Mouse (Mus musculus) ovary, adult 18-20 months (tissue): Measurements from ENCODE around the gene Rimklb.
"Not testable (repeated sequence)": the region's sequence is repeated elsewhere in the genome, so short reads cannot be mapped to it uniquely, and the experiment has no call there.

Experiments
- DNase-seq: peaks from one replicate; pipeline ENCODE4 v3.0.0; 2022; ENCODE audit warnings: low spot score, mixed read lengths

Gene Rimklb

DNA sequence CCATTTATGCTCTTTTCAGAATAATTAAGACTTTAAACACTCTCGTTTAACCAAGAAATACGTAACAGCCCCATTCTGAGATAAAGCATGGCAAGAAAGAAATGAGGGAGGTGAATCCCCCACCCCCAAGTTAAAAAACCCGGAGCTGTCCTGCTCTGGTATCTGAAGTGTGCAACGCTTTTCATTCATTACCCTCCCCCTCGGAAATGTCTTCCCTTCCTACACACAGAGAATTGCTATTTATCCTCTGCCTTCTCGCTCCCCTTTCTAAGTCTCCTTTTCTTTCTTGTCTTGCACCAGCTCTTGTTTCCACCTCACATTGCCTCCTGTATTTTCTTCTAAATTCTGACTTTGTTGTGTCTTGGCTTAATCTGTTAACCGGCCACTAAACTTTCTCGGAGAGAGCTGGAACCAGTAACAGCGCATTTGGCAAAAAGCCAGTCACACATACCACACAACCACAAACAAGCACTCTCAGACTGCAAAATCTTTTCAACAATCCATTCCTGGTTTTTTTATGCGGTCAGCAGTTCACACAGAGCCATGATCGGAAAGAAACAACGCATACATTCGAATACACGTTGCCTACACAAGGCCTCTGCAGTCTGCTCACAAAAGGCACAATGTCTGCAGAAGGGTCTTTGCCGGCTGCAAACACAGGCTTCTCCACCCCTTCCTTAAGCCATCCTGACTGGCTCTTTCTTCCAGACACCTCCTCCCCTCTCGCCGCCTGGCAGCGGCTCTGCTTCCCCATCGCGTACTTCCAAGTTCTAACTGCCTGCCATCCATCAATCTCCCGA, 3.3 kb downstream of the Rimklb start:
- peak; percentile 57 for DNase-seq

DNA sequence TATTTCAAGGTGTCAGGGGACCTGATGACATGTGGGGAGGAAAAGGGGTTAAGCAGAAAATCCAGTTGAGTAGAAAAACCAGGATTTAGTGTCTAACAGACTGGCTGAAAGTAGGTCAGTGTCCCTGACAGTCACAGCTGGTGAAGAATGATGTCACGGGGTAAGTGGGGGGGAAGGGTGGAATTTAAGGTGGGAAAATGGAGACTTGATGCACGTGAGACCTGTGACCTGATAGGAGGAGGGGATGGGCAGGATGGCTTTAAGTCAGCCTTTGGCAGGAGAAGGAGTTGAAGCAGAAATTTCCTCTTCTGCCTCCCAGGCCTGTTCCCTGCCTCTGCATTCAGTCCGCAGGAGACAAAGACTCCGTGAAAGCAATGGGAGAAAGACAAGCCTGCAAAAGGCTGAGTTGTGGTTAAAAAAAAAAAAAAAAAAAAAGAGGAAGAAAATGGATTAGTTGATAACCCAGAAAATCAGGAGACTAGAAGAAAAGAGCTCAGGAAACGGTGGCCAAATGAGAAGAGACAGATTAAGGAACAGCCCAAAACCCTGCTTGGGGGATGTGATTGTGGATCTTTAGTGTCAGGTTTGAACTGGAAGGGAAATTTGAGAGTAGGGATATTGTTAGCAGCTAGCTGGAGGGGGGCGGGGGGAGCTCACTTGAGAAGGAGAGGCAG, 4.6 kb downstream of the Rimklb start:
- DNase-seq: no peak

DNA sequence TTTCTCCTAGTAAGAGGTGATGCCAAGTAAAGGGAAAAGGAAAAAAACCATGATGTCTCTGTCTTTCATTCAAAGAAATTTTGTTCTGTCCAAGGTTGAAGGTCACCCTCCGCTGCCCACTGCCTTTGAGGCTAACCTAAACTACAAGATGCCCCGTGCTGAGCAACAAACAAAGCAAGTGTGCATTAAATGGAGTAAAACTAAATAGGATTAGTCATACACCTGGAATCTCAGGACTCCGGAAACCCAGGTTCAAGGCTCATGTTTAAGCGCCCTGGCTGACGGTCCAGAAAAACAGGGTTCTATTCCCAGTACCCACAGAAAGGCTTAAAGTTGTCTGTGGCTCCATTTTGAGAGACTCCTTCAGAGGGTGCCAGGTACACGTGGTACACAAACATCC, 6.1 kb downstream of the Rimklb start:
- DNase-seq: no peak

DNA sequence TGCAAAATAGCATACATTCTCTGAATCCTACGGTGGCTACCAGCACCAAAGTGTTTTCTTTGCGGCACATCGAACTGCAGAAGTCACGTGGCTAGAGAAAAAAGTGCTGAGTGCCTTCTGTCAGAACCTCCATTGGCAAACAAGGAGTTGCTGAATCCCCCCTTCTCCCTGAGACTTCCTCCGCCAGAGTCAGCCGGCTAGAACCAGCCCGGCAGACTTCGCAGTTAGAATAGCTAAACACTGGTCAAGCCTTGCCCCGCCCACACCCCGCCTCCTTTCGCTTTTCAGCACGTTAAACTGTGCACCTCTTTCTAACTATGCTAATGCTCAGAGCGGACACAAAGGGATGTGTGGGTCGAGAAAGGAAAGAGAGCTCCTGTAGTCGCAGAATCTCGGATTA, 7.0 kb downstream of the Rimklb start:
- peak; percentile 77 for DNase-seq

DNA sequence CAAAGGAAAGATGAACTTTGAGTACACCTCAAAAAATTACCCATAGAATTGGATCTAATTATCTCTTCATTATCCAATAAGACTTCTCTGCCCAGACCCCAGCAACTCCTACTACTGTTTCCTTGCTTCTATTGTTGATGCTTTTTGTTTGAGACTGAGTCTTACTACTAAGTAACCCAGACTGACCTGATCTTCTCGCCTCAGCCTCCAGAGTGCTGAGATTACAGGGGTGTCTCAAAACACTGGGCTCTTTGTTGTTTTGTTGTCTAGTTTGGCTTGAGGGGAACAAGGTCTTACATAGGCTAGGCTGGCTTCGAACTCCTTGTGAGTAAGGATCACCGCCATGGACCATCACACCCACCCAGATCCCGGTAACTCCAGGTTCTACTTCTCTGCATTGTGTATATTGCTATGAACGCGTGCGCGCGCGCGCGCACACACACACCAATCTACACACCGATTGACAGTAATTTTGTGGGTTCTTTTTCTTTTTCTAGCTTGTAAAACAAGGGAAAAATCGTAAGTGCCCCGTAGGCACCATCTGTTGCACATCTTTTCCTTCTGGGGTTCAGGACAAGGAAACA, 7.5 kb downstream of the Rimklb start:
- no peak for DNase-seq

DNA sequence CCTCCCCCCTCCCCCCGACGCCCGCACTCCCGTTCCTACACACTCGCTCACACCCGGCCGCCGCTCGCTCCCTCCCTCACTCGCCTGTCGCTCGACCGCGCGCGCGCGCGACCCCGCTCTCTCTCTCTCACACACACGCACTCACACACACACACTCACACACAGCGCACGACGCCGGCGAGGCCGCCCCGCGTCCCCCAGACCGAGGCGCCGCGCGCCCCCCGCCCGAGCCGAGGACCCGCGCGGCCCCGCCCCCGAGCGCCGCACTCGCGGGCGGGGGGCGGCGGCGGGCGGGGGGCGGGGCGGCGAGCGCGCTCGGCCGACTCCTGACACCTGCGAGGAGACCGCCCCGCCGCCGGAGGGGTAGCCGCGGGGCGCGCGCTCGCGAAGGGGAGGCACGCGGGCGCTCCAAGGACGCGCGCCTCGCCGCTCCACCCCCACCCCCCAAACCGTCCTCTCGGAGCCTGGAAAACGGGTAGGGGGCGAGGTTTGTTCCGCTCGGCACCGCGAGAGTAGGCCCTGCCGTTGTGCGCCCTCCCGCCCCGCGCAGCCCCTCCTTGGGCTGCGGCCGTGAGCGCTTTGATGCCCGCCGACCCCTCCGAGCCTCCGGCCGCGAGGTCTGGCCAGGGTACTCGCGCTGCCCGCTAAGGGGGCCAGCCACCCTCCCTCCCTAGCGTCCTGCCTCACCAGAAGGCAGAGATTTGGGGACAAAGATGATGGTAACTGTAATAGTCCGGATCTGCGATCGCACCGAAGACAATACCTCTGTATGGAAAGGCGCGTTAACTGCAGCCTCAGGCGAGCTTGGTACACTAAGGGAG, 12.1 kb downstream of the Rimklb start:
- DNase-seq: no peak

DNA sequence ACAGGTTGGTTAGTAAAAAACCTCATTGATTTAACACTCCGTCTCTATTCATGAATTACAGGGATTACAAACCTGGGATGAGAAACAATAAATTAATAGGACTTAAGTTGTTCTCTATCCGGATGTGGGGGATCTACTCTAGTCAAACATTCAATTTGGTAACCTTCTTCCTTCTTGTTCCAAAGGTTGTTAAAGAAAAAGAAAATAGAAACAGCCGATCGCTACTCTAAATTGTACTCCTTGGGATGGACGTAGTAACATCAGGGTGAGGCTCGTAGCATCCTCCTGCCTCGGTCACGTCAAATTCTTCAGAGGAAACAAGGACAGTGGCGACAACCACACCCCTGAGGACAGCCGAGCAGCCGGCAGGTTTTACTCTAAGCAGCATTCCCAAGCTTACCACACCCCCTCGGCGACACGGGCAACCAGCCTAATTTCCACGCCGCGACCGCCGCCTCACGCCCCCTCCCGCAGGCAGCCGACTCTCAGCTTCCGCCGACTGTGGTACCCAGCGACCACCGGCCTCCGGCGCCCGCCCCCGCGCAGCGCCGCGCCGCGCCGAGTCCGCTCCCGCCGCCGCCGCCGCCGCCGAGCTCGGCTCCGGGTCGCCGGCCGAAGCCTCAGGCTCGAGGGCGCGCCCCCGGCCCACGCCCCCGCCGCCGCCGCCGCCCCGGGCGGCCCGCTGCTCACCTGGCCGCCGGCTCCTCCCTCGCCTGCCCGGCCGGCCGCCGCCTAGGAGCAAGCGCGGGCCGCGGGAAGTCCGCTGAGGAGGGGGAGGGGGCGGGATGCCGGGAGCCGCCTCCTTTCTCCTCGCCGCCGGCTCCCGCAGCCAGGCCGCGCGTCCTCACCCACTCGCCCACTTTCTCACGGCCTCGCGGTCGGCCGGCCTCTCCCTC, 12.9 kb downstream of the Rimklb start:
- no peak for DNase-seq

DNA sequence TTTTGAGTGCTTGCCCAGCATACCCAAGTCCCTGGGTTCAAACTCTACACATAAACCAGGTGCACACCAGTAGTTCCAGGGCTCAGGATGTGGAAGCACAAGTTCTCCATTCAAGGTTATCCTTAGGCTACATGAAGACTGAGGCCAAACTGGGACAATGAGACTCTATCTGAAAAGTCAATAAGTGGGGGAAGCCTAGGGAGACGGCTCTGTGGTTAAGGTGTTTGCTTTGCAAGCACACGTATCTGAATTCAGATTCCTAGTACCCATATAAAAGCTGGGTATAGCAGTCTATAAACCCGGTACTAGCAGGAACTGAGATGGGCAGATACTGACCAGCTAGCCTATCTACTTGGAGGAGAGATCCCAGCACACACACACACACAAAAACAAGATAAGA, 20.5 kb downstream of the Rimklb start:
- no peak for DNase-seq

DNA sequence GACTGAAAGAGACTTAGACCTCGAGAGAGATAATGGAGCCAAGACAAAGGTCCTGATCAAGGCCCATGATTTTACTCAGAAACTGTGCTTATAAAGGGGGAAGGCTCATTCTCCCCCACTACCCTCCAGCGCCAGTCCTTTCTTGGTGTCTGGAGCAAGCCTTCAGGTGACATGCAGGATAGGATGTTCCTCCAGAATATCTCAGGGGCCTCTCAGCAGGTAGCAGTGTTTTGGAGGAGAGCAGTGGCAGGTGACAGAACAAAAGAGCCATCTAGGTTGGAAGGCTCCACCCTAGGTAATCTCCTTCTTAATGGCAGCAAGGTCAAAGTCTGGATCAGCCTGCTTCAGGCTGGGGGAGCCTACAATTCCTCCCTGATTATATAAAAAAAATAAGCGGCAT, 27.1 kb downstream of the Rimklb start:
- DNase-seq: not testable (repeated sequence)

DNA sequence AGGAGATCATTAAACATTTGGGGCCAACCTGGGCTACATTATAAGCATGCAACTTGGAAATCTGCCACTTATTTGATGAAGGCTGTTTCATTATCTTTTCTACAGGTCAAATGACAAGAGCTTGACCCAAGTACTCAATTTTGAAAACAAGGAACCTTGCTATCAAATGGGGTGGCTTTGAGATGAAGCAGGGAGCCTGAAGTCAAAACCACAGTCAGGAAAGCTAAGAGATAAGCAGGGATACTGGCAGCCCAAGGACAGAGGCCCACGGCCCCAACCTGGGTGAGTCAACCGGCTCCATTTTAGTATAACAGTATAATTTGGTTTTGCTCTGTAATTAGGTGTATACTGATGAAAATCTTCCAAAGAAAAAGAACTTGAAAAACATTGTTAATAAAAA, 28.3 kb downstream of the Rimklb start:
- no peak for DNase-seq

DNA sequence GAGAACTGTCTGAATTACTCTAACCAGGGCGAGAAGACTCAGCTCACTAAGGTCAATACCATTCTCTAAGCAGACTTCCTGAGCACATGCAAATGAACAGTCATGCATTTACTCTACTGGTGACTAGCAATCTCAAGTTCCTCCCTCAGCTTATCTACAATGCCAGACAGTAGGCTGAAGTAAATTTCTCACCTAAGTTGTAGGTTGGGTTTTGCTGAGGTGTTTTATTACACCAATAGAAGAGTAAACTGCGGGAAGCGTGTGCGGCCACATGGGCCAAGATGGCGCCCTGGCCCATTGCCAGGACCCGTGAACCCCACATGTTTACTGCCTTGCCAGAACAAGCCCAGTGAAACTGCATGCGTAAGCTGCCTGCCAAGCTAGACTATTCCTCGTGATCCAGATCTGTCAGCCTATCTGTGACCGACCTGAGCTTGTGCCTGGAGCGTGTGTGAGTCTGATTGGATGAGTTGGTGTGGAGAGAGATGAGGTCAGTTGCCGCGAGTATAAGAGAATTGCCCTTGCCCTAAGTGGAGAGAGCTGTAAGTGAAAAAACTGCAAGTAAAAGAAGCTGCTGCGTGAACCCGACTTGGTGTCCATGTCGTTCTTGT, 29.4 kb downstream of the Rimklb start:
- no peak for DNase-seq

DNA sequence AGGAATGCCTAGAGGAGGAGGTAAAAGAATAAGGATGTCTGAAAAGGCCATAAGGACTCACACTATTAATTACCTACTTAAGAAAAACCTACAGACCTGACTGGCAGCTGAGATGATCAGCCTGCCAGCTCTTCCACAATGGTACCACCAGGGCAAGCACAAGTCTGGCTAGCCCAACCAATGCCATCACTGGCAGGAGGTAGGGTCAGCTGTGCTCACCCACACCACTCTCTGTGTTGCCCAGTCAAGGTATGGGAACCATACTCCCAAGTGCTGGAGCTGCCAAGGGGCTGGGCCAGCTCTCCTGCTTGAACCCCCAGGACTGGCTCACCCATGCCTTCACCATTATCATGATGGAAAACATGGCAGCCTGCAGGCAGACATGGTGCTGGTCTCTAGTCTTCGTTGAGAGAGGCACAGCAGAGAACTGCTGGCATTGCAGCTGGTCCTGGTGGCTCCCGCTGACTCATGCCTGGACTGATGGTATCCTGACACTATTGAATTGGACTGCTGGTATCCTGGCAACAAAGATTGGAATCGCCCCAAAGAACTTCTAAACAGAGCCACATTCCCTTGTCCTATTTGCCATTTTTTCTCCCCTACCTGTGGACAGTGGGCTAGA, 32.4 kb downstream of the Rimklb start:
- DNase-seq: no peak

DNA sequence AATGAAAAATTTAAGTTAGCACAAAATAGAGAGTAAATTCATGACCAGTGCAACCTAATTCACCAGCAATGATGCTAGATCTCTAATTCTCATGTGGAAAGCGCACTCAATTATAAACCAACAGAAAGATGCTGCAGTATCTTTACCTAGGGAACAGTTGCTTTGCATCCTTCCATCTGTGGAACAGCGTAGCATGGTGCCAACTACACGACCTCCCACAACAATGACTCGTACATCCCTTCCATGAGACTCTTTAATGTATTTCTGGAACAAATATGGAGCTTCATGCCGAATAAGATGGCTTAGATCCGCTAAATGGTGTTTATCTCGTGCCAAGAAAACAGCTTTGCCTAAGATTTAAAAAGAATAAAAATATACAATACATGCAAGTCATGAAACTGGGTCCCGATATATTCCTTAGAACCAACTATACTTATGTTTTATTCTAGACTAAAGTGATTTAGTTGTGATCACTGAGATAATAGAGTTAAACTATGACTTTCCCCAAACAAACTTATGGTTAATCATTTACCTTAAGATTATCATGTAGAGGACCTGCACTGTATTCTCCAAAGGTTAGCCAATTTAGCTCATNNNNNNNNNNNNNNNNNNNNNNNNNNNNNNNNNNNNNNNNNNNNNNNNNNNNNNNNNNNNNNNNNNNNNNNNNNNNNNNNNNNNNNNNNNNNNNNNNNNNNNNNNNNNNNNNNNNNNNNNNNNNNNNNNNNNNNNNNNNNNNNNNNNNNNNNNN, 39.4 kb downstream of the Rimklb start:
- no peak for DNase-seq

DNA sequence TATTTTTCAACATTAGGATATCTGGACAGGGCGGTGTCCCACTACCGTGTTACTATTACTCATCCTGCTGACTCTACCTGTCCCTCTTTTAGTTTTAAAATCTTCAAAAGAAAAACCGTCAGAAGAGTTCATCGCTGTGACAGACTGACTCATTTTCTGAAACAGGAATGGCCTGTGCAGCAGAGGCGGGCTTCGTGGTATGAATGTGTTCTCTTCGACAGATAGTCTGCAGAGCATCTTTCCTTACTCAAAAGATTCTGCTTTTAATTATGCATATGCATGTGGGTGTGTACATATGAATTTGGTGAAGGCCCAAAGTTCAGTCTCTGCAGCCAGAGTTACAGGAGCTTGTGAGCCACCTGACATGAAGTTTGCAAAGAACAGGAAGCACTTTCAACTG, 50.7 kb downstream of the Rimklb start:
- no peak for DNase-seq

DNA sequence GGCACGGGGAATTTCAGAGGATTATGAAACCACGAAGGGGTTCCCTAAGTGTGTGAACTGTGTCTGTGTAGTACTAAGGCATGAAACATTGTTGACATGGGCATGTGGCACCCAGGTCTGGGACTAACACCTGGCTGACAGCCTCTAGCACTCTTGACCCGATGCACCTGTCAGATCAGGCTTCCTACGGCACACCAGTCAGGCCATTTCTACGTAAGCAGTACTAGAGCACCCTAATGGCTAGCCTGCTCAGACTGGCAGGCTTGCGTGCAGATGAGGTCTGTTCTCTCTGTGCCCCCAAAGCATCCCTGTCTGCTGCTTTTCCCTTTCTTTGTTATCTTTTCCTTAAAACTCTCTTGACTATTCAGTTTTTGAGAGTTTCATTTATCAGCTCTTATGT, 53.3 kb downstream of the Rimklb start:
- no peak for DNase-seq

DNA sequence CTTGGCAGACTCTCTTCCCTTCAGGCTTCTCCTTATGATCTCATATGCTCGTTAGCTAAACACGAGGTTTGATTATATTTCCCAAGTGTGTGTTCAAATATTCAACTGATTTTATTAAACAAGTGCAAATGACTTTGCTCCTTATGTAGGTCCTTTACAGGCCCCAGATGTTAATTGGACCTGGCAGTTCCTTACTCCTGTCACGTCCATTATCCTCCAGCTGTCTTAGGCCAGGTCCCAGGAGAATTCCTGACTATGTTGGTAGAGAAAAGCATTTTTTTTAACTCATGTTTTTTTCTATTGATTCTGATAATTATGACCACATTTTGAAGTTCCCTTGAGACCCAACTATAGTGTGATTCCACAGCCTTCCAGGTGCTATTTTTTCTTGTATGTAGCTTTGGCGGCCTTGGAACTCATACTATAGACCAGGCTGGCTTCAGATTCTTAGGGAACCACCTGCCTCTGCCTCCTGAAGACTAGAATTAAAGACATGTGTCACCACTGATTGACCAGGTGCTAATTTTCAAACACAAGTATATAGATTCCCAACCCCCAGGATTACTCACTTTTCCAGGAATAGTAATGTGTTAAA, 57.8 kb downstream of the Rimklb start:
- DNase-seq: no peak

DNA sequence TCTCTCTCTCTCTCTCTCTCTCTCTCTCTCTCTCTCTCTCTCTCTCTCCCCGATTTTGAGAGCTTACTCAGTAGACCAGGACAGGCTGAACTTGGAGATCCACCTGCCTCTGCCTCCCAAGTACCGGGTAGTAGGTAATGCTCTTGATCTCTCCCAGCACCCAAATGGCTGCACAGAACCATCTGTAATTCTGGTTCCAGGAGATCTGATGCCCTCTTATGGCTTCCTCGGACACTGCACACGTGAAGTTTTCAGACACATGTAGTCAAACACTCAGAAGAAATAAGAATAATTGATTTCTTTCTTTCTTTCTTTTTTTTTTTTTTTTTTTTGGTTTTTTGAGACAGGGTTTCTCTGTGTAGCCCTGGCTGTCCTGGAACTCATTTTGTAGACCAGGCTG, 59.3 kb downstream of the Rimklb start:
- DNase-seq: no peak

DNA sequence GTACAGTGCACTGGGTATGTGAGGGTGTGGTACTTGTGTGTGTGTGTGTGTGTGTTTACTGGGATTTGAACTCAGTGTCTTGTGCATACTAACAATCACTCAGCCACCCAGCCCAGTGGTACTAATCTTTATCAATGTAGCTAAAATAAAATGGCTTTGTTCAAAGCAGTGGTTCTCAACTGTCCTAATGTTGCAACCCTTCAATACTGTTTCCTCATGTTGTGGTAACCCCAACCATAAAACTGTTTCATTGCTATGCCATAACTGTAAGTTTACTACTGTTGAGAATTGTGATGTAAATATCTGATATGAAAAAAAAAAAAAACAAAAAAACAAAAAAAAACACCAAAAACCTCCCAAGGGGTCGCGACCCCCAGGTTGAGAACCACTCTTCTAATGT, 63.3 kb downstream of the Rimklb start:
- no peak for DNase-seq

DNA sequence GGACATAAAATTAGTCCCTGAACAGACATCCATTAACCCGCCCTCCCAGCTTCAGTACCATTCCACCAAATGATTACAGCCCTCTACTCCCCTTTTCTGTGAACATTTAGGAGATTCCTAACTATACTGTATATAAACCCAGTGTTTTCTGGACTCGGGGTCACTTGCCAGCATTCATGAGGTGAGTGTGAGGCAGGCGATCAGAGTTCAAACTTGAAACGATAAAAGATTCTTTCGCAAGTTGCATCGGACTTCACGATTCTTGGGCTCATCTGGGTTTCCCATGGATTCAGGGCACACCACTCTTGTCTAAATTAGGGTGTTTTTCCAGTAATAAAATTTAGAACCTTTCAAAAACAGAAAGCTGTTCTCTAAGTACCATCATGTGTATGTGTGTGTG, 71.1 kb downstream of the Rimklb start:
- DNase-seq: no peak
